Mouse (Mus musculus): ENCODE results near the gene Drd4. TPM values are rescaled to one million over a fixed set of nuclear protein-coding genes. Genes with fewer than 3 reads are reported as not detected.

Gene Drd4
- polyA plus RNA-seq, 1 experiment = not detected

DNA sequence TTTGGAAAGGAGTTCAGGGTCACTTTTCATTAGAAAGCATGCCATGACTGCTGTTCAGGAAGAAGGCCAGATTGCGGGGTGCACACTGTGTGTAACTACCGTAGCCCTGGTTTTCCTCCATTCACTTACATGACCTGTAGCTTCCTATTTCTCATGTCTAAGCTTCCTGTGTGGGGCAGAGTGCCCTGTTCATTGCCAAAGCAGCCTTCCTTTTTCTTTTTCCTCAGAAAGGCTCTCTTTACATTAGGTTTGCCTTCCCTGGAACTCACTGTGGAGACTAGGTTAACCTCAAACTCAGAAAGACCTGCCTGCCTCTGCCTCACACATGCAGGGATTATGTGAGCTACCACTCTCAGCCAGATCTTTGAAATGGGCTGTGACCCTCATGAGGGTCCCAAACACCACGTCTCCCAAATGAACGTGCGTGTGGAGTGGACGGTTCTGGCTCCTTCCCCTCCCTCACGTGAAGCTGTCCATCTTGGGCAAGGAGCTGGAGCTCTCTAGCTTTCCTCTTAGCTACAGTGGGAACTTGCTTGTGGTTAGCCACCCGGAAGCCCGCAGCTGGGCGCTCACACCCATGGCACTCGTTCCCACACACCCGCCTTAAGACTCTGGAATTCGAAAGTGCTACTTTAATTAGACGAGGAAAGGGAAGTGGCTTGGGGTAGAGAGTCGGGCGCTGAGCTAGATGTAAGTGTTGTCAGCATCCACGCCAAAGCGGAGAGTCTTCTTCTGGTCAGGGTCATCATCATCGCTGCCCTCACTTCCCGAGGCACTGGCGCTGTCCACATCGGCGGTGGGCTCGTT lies 23.1 kb upstream of the Drd4 start:
- TF ChIP-seq CTCF (IDR thresholded peaks at IDR 0.05; ENCODE audit: insufficient read depth, low read depth, low read length) (no peak), POLR2A (IDR thresholded peaks at IDR 0.05; ENCODE audit: insufficient read depth, low read depth, low read length) (no peak)
- Histone ChIP-seq H3K27ac (ENCODE audit: insufficient read depth, low read depth, low read length) (no peak overlapping the region), H3K4me1 (ENCODE audit: control insufficient read depth, insufficient read depth, low read length) (peaks cover 8% of the 10 kb centered on the region), H3K4me3 (ENCODE audit: insufficient read depth, low read depth, low read length) (no peak overlapping the region)
- WGBS = 80% methylated on average over 24 of the region's 24 CpGs

DNA sequence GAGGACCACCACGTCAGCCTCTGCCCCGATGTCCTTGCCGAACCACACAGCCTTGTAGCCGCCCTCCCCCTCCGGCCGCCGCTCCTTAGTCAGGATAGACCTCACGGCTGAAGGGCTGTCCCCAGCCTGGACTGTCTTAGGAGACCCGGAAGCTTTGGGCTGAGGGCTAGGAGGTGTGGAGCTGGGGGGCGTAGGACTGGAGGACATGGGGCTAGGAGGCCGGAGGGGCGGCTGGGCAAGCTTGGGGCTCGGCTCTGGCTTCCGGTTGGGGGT lies 22.6 kb upstream of the Drd4 start:
- peaks cover 8% of the 10 kb centered on the region for H3K4me1 ChIP-seq (ENCODE audit: control insufficient read depth, insufficient read depth, low read length)
- WGBS = 84% methylated on average over 14 of the region's 14 CpGs
- no peak overlapping the region for H3K27ac ChIP-seq (ENCODE audit: insufficient read depth, low read depth, low read length)
- TF ChIP-seq POLR2A (IDR thresholded peaks at IDR 0.05; ENCODE audit: insufficient read depth, low read depth, low read length) = no peak
- TF ChIP-seq CTCF (IDR thresholded peaks at IDR 0.05; ENCODE audit: insufficient read depth, low read depth, low read length) = no peak
- H3K4me3 ChIP-seq (ENCODE audit: insufficient read depth, low read depth, low read length) = no peak overlapping the region

- H3K27ac ChIP-seq (ENCODE audit: insufficient read depth, low read depth, low read length) = no peak overlapping the region
- H3K4me3 ChIP-seq (ENCODE audit: insufficient read depth, low read depth, low read length) = no peak overlapping the region
- H3K4me1 ChIP-seq (ENCODE audit: control insufficient read depth, insufficient read depth, low read length) = peaks cover 6% of the 10 kb centered on the region
- TF ChIP-seq POLR2A (IDR thresholded peaks at IDR 0.05; ENCODE audit: insufficient read depth, low read depth, low read length) = no peak
- TF ChIP-seq CTCF (IDR thresholded peaks at IDR 0.05; ENCODE audit: insufficient read depth, low read depth, low read length) = no peak
- 88% methylated on average over 3 of the region's 3 CpGs for WGBS
These were observed 21.2 kb upstream of the Drd4 start for GRCm38 (mm10) chr7:141270631-141271030.

DNA sequence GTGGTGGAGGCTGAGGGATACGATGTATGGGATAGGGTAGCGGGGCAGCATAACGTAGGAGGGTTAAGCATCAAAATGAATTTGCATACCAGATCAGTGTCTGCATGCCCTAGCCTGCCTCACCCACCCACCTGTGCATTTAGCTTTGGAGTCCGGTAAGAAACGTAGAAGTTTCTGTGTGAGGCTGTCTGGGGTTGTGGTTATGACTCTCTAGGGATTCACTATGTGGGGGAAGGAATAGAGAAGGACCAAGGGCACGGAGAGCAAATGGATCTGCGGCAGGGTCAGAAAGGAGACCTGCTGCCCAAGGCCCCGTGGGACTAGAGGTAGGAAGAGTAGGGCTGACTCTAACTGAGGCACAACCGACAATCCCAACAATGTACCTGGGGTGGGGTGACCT lies 16.4 kb upstream of the Drd4 start:
- H3K4me1 ChIP-seq (ENCODE audit: control insufficient read depth, insufficient read depth, low read length) = peaks cover 9% of the 10 kb centered on the region
- no peak overlapping the region for H3K4me3 ChIP-seq (ENCODE audit: insufficient read depth, low read depth, low read length)
- TF ChIP-seq POLR2A (IDR thresholded peaks at IDR 0.05; ENCODE audit: insufficient read depth, low read depth, low read length) = no peak
- TF ChIP-seq CTCF (IDR thresholded peaks at IDR 0.05; ENCODE audit: insufficient read depth, low read depth, low read length) = no peak
- H3K27ac ChIP-seq (ENCODE audit: insufficient read depth, low read depth, low read length) = no peak overlapping the region
- WGBS = 89% methylated on average over 9 of the region's 9 CpGs

GRCm38 (mm10) chr7:141276546-141276945 lies 15.3 kb upstream of the Drd4 start, which contains the start of gene Cdhr5:
Cdhr5 (minus strand) TSS chr7:141276786.
- TF ChIP-seq CTCF (IDR thresholded peaks at IDR 0.05; ENCODE audit: insufficient read depth, low read depth, low read length) (no peak), POLR2A (IDR thresholded peaks at IDR 0.05; ENCODE audit: insufficient read depth, low read depth, low read length) (no peak)
- peaks cover 9% of the 10 kb centered on the region for H3K4me1 ChIP-seq (ENCODE audit: control insufficient read depth, insufficient read depth, low read length)
- 83% methylated on average over 11 of the region's 11 CpGs for WGBS

DNA sequence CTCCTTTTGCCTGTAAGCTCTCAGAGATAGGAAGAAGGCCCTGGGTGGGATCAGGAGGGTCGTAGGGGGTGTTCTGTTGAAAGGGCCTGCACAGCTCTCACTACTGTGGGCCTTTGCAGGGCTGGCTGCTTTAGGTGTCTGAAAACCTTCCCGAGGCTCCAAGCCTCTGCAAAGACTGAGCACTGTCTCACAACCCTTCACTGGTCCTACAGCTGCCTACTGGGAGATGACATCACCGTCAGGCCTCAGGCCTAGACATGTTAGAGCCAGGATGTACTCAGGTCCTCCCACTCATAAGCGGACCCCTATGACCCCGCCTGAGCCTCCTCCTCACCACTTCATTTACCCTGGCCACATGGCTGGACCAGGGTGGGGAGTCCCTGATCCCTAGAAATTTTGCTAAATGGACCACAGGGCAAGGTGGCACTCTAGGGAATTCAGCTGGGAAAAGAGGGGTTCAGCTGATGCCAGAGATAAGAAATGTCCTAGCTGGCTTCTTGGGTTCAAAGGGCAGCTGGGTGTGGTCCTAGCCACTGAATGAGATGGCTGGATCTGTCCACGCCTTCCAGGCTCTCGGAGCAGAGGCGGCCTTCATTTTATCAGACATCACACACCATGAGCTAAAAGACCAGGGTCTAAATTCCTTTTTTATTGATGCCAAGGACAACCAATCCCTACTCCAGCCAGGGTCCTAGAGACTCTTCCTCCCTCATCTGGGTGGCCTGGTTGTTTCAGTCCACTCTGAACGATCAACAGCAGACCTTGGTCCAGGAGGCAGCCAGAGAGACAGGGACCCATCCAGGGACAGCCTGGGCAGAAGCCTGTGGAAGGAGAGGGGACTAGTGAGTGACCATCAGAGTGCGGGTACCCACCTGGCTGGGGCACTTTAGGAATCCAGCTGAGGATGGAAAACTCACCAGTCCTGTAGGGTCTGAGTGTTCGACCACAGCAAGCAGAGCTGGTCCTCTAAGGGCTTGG lies 13.8 kb upstream of the Drd4 start:
- WGBS = 91% methylated on average over 11 of the region's 11 CpGs
- peaks cover 9% of the 10 kb centered on the region for H3K4me1 ChIP-seq (ENCODE audit: control insufficient read depth, insufficient read depth, low read length)
- no peak for TF ChIP-seq CTCF (IDR thresholded peaks at IDR 0.05; ENCODE audit: insufficient read depth, low read depth, low read length)
- TF ChIP-seq POLR2A (IDR thresholded peaks at IDR 0.05; ENCODE audit: insufficient read depth, low read depth, low read length) = no peak
- no peak overlapping the region for H3K4me3 ChIP-seq (ENCODE audit: insufficient read depth, low read depth, low read length)
- no peak overlapping the region for H3K27ac ChIP-seq (ENCODE audit: insufficient read depth, low read depth, low read length)

More at GRCm38 (mm10) chr7:141276546-141276945, 15.3 kb upstream of the Drd4 start, which contains the start of gene Cdhr5:
- Histone ChIP-seq H3K27ac (ENCODE audit: insufficient read depth, low read depth, low read length) (no peak within 1 kb of the TSS), H3K4me3 (ENCODE audit: insufficient read depth, low read depth, low read length) (no peak within 1 kb of the TSS)

DNA sequence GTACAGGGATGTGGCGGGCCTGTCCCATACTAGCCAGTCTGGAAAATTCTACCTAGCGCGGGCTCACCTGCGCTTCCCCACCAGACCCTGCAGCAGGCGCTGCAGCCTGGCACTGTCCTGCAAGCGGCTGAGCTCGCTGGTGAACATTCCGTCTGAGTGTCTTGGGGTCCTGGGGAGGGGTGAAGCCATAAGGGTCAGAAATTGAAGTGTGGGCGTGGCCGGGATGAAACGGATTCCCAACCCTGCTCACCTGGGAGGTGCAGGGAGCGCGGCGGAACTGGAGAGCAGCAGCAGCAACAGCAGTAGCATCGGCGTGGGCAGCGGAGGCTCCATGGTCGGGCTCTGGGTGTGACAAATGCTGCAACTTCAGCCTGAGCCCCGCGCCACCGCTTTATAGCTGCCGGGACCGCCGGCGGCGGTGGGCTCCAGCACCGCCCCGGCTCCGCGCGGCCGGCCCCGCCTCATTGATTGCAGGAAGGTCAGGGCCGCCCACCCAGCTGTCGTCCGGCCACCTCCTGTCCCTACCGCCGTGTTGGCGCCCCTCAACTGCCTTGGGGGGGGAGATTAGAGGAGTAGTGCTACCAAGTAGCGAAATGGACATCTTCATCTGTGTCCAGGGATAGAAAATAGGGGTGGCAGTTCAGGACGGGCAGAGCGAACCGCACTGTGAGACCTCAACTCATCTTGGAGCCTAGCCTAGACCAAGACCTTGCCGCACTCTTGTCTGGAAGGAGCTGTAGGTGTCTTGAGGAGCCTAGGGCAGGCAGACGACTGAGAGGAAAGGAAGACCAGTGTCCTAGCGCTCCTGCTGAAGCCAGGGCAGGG lies 12.8 kb upstream of the Drd4 start, which contains the start of gene Sct:
Gene Sct, minus strand, starts transcription at position 368 of the 825 bp plus-strand sequence.
- peaks cover 9% of the 10 kb centered on the region for H3K4me1 ChIP-seq (ENCODE audit: control insufficient read depth, insufficient read depth, low read length)
- H3K27ac ChIP-seq (ENCODE audit: insufficient read depth, low read depth, low read length) = no peak within 1 kb of the TSS
- H3K4me3 ChIP-seq (ENCODE audit: insufficient read depth, low read depth, low read length) = peak within 1 kb of the TSS; percentile 17
- TF ChIP-seq POLR2A (IDR thresholded peaks at IDR 0.05; ENCODE audit: insufficient read depth, low read depth, low read length) (no peak), CTCF (IDR thresholded peaks at IDR 0.05; ENCODE audit: insufficient read depth, low read depth, low read length) (no peak)
- WGBS = 8% methylated on average over 46 of the region's 46 CpGs

DNA sequence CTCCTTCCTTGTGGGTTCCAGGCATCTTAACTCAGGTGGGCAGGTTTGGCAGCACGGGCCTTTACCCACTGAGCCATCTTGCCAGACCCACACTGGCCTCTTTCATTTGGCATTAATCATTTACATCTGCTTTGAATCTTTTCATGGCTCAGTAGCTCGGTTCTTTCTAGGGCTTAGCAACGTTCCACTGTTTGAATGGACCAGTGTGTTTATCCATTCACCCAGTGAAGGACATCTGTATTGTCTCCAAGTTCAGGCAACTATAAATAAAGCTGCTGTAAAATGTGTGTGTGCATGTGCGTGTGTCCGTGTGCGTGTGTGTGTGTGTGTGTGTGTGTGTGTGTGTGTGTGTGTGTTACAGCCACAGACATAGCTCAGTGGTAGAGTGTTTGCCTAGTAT lies 10.4 kb upstream of the Drd4 start:
- H3K4me1 ChIP-seq (ENCODE audit: control insufficient read depth, insufficient read depth, low read length) = peaks cover 9% of the 10 kb centered on the region
- H3K4me3 ChIP-seq (ENCODE audit: insufficient read depth, low read depth, low read length) = no peak overlapping the region
- WGBS = 49% methylated on average over 6 of the region's 6 CpGs
- no peak overlapping the region for H3K27ac ChIP-seq (ENCODE audit: insufficient read depth, low read depth, low read length)
- TF ChIP-seq POLR2A (IDR thresholded peaks at IDR 0.05; ENCODE audit: insufficient read depth, low read depth, low read length) (no peak), CTCF (IDR thresholded peaks at IDR 0.05; ENCODE audit: insufficient read depth, low read depth, low read length) (no peak)
